Mouse (Mus musculus) activated CD4-positive, CD25-positive, alpha-beta regulatory T cell (primary cell): Measurements from ENCODE around the gene Mis18bp1. TPM values are rescaled to one million over a fixed set of nuclear protein-coding genes. Genes with fewer than 3 reads are reported as not detected.

Source experiments
- polyA plus RNA-seq, 2 experiments: library from polyadenylated mRNA; unstranded; fragments of 100-300 nt; shearing (Covaris generic); gene quantifications; one replicate each; pipeline ENCODE4 v1.2.1; 2017

Mis18bp1 gene
- 1 to 10 TPM; 7.1 to 7.7 TPM for polyA plus RNA-seq

GRCm38 (mm10) chr12:65172021-65172951 is at the start of gene Mis18bp1:
Mis18bp1 (minus strand) TSS chr12:65172604.

Other genes starting within 250 kb of the Mis18bp1 start
- 10 to 100 TPM; 25.3 to 27.5 TPM for gene Klhl28, start 207.1 kb downstream of the Mis18bp1 start, polyA plus RNA-seq
- 10 to 100 TPM; 28.3 to 31.7 TPM for gene Togaram1, start 206.8 kb downstream of the Mis18bp1 start, polyA plus RNA-seq
- gene Prpf39, start 136.3 kb downstream of the Mis18bp1 start, polyA plus RNA-seq, result 10 to 100 TPM; 59.7 to 70.5 TPM
- gene Fkbp3, start 98.6 kb downstream of the Mis18bp1 start, polyA plus RNA-seq, result 100 to 1,000 TPM; 234 to 275 TPM
- 10 to 100 TPM; 10.1 to 17.5 TPM for gene Fancm, start 97.0 kb downstream of the Mis18bp1 start, polyA plus RNA-seq
- not detected for gene Wdr20rt, start 52.9 kb upstream of the Mis18bp1 start, polyA plus RNA-seq